Mouse (Mus musculus) large intestine, adult 2 months (tissue): Measurements from ENCODE around the gene Raf1. TPM values are rescaled to one million over a fixed set of nuclear protein-coding genes. Genes with fewer than 3 reads are reported as not detected.

Experiments used
- DNase-seq: peaks from one replicate; pipeline ENCODE4 v3.0.0-alpha.2; 2012; ENCODE audit warnings: low read depth, low spot score
- WGBS: fragments of 180-500 bp; shearing (Covaris S2); methylation state at CpG from one replicate; pipeline ENCODE4 v1.1.7; 2018; 5-methylcytosine and 5-hydroxymethylcytosine counted together
- polyA plus RNA-seq: library from polyadenylated mRNA; depleted of rRNA; stranded (reverse); fragments of >200 nt; gene quantifications from 2 replicates; pipeline ENCODE4 v1.2.3, GENCODE M21; 2012; rRNA removed

Raf1 gene
- polyA plus RNA-seq, 1 experiment: 99.1 TPM

DNA sequence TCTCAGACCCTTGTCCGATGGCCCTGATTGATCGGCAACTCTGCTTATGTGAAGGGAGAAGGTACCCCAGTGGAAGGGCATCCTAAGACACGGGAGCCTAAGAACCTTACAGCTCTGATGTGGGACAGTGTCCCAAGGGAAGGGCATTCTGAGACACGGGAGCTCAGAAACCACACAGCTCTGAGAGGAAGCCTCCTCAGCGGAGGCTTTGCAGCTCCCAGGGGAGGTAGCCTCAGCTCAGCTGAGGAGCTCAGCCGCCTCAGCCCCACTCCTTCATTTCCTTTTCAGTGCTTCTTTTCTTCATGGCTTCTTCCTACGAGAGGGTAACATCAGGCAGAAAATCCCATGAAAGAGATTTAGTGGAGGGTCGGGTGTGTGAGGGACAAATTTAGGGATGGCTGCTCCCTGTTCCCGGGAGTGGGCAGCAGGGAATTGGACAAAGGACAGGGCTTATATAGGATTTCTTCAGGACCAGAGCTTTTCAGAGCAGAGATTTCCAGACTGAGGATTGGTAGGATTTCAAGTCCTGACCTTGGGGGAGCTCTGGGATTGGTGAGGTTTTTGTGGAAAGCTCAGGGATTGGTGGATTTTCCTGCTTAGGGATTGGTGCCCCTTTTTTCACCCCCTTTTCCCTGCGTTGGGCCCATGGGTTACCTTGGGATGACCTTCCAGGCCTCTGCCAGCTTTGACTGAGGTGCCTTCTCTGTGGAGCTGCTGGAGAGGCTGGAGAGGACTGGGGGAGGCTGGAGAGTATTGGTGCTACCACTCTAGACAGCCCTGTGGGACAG, 93.9 kb downstream of the Raf1 start:
- DNase-seq: no peak
- WGBS: 81% methylated on average over 10 of the region's 10 CpGs

DNA sequence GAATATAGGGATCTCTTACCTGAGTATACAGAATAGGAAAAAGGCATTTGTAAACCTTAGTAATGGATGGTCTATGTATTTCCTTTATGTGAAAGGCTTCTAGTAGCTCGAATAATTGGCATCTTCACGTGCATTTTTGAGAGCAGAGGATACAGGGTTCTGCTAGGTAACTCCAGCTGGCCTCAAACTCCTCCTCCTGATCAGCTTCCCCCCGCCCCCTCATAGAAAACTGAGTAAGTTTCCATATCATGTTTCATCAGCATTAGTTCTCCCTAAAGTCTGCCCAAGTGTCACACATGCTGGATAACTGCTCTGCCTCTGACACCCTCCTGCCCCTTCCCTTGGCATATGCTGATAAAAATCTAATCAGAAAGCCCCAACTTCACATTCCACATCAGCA, 95.6 kb downstream of the Raf1 start:
- no peak for DNase-seq
- 82% methylated on average over 3 of the region's 3 CpGs for WGBS

DNA sequence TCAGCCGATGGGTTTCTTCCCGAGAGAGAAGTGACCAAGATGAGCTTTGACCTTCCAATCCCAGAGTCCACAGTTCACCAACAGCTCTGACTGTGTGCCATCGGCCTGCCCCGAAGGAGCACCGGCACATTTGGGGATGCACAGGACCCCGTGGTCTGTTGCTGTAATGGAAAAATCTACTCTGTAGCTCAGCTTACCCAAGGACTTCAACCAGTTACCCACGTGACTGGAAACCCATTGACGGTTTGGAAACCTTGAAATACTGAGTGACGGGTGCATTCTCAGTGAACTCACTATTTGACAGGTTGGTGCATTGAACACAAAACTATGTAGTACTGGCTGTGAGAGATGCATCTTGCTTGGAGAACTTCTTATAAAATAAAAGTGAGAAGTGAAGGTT, 98.5 kb downstream of the Raf1 start:
- WGBS: 85% methylated on average over 9 of the region's 9 CpGs
- no peak for DNase-seq

DNA sequence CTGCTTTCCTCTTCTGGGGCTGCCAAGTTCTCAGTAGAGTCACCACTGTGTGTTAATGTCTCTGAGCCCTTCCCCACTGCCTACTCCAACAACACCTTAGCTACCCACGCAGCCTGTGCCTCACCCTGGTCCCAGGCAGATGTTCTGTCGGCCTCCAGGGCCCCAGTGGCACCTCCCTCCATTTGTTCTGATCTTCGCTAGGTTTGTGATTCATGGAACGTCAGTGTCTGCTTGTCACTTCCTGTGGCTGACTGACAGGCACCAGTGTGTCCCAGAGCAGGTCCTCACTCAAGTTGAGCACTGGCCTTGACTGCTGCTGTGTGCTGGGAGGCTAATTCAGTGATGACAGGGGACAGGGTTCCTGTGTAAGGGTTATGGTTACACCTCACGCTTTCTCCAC, 99.0 kb downstream of the Raf1 start:
- 82% methylated on average over 5 of the region's 5 CpGs for WGBS
- DNase-seq: no peak

DNA sequence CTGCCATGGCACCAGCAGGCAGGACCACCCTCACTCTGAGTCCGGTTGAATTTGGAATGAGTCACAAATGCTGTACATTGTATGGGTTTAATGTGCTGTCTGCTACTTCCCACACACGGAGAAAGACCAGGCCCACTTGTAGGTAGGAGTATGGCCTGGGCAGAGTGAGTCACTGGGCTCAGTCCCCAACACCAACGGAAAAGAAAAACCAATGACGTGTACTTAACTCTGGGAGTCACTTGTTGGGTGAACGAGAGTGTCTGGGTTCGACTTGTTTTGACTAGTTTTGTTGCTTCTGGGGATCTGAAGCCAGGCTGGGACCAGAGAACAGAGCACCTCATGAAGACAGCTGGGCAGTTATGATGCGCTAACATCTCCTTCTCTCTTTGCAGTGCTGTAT, 102.3 kb downstream of the Raf1 start:
- no peak for DNase-seq
- WGBS: 89% methylated on average over 7 of the region's 7 CpGs

Other genes with a start within 250 kb of the Raf1 start
- gene Tsen2, start 132.0 kb downstream of the Raf1 start, polyA plus RNA-seq: 3.8 and 4.1 TPM in 2 replicates
- 116 and 141 TPM in 2 replicates for gene Mkrn2os, start 84.1 kb downstream of the Raf1 start, polyA plus RNA-seq
- 35.6 and 51.8 TPM in 2 replicates for gene Mkrn2, start 74.7 kb downstream of the Raf1 start, polyA plus RNA-seq
- 0.22 and 0.37 TPM in 2 replicates for gene Tmem40, start 85.8 kb upstream of the Raf1 start, polyA plus RNA-seq
- 2.9 and 3.4 TPM in 2 replicates for gene Cand2, start 97.9 kb upstream of the Raf1 start, polyA plus RNA-seq
- 880 and 963 TPM in 2 replicates for gene Rpl32, start 132.1 kb upstream of the Raf1 start, polyA plus RNA-seq
- 0.04 and 0.12 TPM in 2 replicates for gene Efcab12, start 161.8 kb upstream of the Raf1 start, polyA plus RNA-seq
- 1.6 and 2.4 TPM in 2 replicates for gene Mbd4, start 176.7 kb upstream of the Raf1 start, polyA plus RNA-seq
- 3.7 and 3.9 TPM in 2 replicates for gene Ift122, start 176.8 kb upstream of the Raf1 start, polyA plus RNA-seq